Mouse (Mus musculus): ENCODE results near the gene Tyms. TPM values are rescaled to one million over a fixed set of nuclear protein-coding genes. Genes with fewer than 3 reads are reported as not detected.
A peak's percentile ranks its signal among the peaks of the same experiment; 100 is the strongest.

The Tyms gene
- 1 to 10 TPM; 4.3 to 5.2 TPM for total RNA-seq (2021)

GRCm38 (mm10) chr5:30072825-30073821 lies at the start of gene Tyms:
Gene Tyms (minus strand): TSS chr5:30073617.
- intact Hi-C loops (cut with DNase I) = no loop called here

GRCm38 (mm10) chr5:30122481-30122880 lies 49.1 kb upstream of the Tyms start:
- intact Hi-C loops (cut with DNase I) = no loop called here
- no peak for DNase-seq (ENCODE audit: low spot score in 2 of 2)

More at GRCm38 (mm10) chr5:30072825-30073821, at the start of gene Tyms:
- peak; percentile 62 to 64 for DNase-seq (ENCODE audit: low spot score in 2 of 2)

GRCm38 (mm10) chr5:30120106-30120505 lies 46.7 kb upstream of the Tyms start:
- no peak for DNase-seq (ENCODE audit: low spot score in 2 of 2)
- intact Hi-C loops (cut with DNase I) = no loop called here

- DNase-seq (ENCODE audit: low spot score in 2 of 2) = no peak
- intact Hi-C loops (cut with DNase I) = loop anchor here (10.0 kb wide), 1 partner anchor 294 kb away; no protein-coding TSS in a partner anchor
Measured at GRCm38 (mm10) chr5:30119163-30119562, 45.7 kb upstream of the Tyms start.

GRCm38 (mm10) chr5:30118018-30118417 lies 44.6 kb upstream of the Tyms start:
- intact Hi-C loops (cut with DNase I) = loop anchor here (10.0 kb wide), 1 partner anchor 293 kb away; no protein-coding TSS in a partner anchor
- no peak for DNase-seq (ENCODE audit: low spot score in 2 of 2)

GRCm38 (mm10) chr5:30115718-30116117 lies 42.3 kb upstream of the Tyms start:
- intact Hi-C loops (cut with DNase I) = loop anchor here (10.0 kb wide), 1 partner anchor 291 kb away; no protein-coding TSS in a partner anchor
- no peak for DNase-seq (ENCODE audit: low spot score in 2 of 2)

- peak in 1 of 2 experiments; percentile 34 for DNase-seq (ENCODE audit: low spot score in 2 of 2)
- intact Hi-C loops (cut with DNase I) = loop anchor here (10.0 kb wide), 1 partner anchor 290 kb away; no protein-coding TSS in a partner anchor
Measured at GRCm38 (mm10) chr5:30114761-30115140, 41.3 kb upstream of the Tyms start.

GRCm38 (mm10) chr5:30113881-30114760 lies 40.7 kb upstream of the Tyms start:
- peak; percentile 58 to 61 for DNase-seq (ENCODE audit: low spot score in 2 of 2)
- intact Hi-C loops (cut with DNase I) = loop anchor here (10.0 kb wide), 1 partner anchor 289 kb away; no protein-coding TSS in a partner anchor

- intact Hi-C loops (cut with DNase I) = loop anchor here (10.0 kb wide), 1 partner anchor 288 kb away; no protein-coding TSS in a partner anchor
- DNase-seq (ENCODE audit: low spot score in 2 of 2) = no peak
Measured at GRCm38 (mm10) chr5:30112533-30113068, 39.2 kb upstream of the Tyms start.

GRCm38 (mm10) chr5:30111771-30112170 lies 38.4 kb upstream of the Tyms start:
- DNase-seq (ENCODE audit: low spot score in 2 of 2) = no peak
- intact Hi-C loops (cut with DNase I) = loop anchor here (10.0 kb wide), 1 partner anchor 287 kb away; no protein-coding TSS in a partner anchor

GRCm38 (mm10) chr5:30111126-30111525 lies 37.7 kb upstream of the Tyms start:
- intact Hi-C loops (cut with DNase I) = loop anchor here (10.0 kb wide), 1 partner anchor 286 kb away; no protein-coding TSS in a partner anchor

GRCm38 (mm10) chr5:30110371-30111060 lies 37.1 kb upstream of the Tyms start:
- intact Hi-C loops (cut with DNase I) = loop anchor here (10.0 kb wide), 1 partner anchor 286 kb away; no protein-coding TSS in a partner anchor
- no peak for DNase-seq (ENCODE audit: low spot score in 2 of 2)

More at GRCm38 (mm10) chr5:30111126-30111525, 37.7 kb upstream of the Tyms start:
- DNase-seq (ENCODE audit: low spot score in 2 of 2) = no peak

- intact Hi-C loops (cut with DNase I) = loop anchor here (10.0 kb wide), 1 partner anchor 285 kb away; no protein-coding TSS in a partner anchor
Measured at GRCm38 (mm10) chr5:30109899-30110298, 36.5 kb upstream of the Tyms start.

GRCm38 (mm10) chr5:30108233-30108632 lies 34.8 kb upstream of the Tyms start:
- intact Hi-C loops (cut with DNase I) = no loop called here
- DNase-seq (ENCODE audit: low spot score in 2 of 2) = no peak

More at GRCm38 (mm10) chr5:30109899-30110298, 36.5 kb upstream of the Tyms start:
- no peak for DNase-seq (ENCODE audit: low spot score in 2 of 2)

GRCm38 (mm10) chr5:30107611-30108041 lies 34.2 kb upstream of the Tyms start:
- intact Hi-C loops (cut with DNase I) = no loop called here
- DNase-seq (ENCODE audit: low spot score in 2 of 2) = no peak

- intact Hi-C loops (cut with DNase I) = no loop called here
- no peak for DNase-seq (ENCODE audit: low spot score in 2 of 2)
Measured at GRCm38 (mm10) chr5:30107186-30107585, 33.8 kb upstream of the Tyms start.

- no peak for DNase-seq (ENCODE audit: low spot score in 2 of 2)
- intact Hi-C loops (cut with DNase I) = no loop called here
Measured at GRCm38 (mm10) chr5:30106756-30107155, 33.3 kb upstream of the Tyms start.

GRCm38 (mm10) chr5:30105668-30106300 lies 32.4 kb upstream of the Tyms start, which contains the start of gene 3110082J24Rik:
Gene 3110082J24Rik (minus strand): TSS chr5:30106086.
- intact Hi-C loops (cut with DNase I) = no loop called here
- no peak for DNase-seq (ENCODE audit: low spot score in 2 of 2)

Data from left cerebral cortex, postnatal 36 days (tissue).